Mouse (Mus musculus): ENCODE data around the gene Golm1. TPM values are rescaled to one million over a fixed set of nuclear protein-coding genes. Genes with fewer than 3 reads are reported as not detected.

Gene Golm1
- polyA plus RNA-seq, 1 experiment from 2014 or later: 34.5 TPM

DNA sequence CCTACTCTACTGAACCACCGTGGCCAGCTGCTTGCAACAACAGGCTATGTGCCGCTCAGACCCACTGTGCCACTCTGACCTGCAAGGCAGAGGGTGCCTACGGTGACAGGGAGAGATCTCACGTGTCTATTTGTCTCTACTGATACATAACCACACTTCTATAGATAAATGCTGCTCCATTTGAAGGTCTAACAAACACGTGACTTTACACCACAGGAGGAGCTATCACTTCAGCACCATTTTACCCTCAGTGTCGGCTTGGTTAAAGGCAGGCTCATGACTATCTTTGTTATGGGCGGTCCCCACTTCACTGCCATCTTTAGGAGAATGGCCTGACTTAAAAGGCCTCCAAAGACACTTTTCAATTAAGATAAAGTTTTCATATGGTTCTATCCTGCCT lies 7.0 kb upstream of the Golm1 start:
- 23% methylated on average over 7 of the region's 7 CpGs for WGBS
- H3K9me3 ChIP-seq (ENCODE audit: control insufficient read depth, low read length): no peaks in the 10 kb centered on the region
- no peak overlapping the region for H3K4me2 ChIP-seq (ENCODE audit: low read depth, low read length)

DNA sequence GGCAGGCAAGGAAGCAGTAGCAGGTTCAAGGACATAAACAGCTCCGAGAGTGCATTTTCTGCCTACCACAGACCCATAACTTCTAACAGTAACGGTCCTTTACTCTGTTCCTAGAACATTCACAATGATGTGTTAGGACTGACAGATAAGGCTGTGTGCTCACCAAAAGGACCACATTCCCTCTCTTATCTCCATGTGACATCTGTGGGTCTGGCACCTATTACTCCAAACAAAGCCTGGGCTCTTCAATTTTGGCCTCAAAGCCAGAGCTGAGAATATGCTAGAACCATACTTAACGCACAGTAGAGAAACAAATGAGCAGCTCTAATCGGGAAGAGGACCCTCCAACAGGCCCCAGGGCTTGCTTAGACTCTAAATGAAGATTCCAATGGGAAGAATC lies 4.3 kb upstream of the Golm1 start:
- H3K27me3 ChIP-seq (ENCODE audit: control insufficient read depth, insufficient read depth, low read depth, low read length): no peaks in the 10 kb centered on the region
- 49% methylated on average over 4 of the region's 4 CpGs for WGBS
- no peak overlapping the region for H3K27ac ChIP-seq (ENCODE audit: low read length)
- no peaks in the 10 kb centered on the region for H3K36me3 ChIP-seq (ENCODE audit: control insufficient read depth, insufficient read depth, low read length)
- H3K4me3 ChIP-seq (ENCODE audit: low read length): no peak overlapping the region
- no peak for ATAC-seq (ENCODE audit: low read depth)
- no peaks in the 10 kb centered on the region for H3K4me1 ChIP-seq (replicated peaks; ENCODE audit: control insufficient read depth, insufficient read depth, low read length)
- no peak overlapping the region for H3K4me2 ChIP-seq (ENCODE audit: low read depth, low read length)
- H3K9ac ChIP-seq (ENCODE audit: low read length): no peak overlapping the region
- H3K9me3 ChIP-seq (ENCODE audit: control insufficient read depth, low read length): no peaks in the 10 kb centered on the region

More for the DNA sequence above, 7.0 kb upstream of the Golm1 start:
- Histone ChIP-seq H3K36me3 (ENCODE audit: control insufficient read depth, insufficient read depth, low read length) (no peaks in the 10 kb centered on the region), H3K27ac (ENCODE audit: low read length) (no peak overlapping the region), H3K27me3 (ENCODE audit: control insufficient read depth, insufficient read depth, low read depth, low read length) (no peaks in the 10 kb centered on the region), H3K4me1 (replicated peaks; ENCODE audit: control insufficient read depth, insufficient read depth, low read length) (no peaks in the 10 kb centered on the region), H3K9ac (ENCODE audit: low read length) (no peak overlapping the region), H3K4me3 (ENCODE audit: low read length) (no peak overlapping the region)
- no peak for ATAC-seq (ENCODE audit: low read depth)

DNA sequence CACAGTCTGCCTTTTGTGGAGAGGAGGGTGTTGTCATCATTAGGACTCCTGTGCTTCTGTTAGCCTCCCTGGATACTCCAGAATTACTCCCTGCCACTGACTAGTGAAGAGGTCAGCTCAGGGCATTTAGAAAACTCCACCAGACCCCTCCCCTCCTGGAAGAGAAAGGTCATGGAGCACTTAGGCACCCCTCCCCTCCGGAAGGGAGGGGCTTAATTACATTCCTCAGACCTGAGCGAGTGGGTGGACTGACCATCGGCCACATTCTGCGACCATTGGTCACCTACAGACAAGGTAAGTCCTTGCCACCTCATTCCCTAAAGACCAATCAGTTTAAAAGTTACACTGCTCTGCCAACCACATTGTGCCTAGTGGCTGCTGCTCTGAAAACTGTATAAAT lies 3.7 kb upstream of the Golm1 start:
- WGBS: 34% methylated on average over 4 of the region's 4 CpGs

DNA sequence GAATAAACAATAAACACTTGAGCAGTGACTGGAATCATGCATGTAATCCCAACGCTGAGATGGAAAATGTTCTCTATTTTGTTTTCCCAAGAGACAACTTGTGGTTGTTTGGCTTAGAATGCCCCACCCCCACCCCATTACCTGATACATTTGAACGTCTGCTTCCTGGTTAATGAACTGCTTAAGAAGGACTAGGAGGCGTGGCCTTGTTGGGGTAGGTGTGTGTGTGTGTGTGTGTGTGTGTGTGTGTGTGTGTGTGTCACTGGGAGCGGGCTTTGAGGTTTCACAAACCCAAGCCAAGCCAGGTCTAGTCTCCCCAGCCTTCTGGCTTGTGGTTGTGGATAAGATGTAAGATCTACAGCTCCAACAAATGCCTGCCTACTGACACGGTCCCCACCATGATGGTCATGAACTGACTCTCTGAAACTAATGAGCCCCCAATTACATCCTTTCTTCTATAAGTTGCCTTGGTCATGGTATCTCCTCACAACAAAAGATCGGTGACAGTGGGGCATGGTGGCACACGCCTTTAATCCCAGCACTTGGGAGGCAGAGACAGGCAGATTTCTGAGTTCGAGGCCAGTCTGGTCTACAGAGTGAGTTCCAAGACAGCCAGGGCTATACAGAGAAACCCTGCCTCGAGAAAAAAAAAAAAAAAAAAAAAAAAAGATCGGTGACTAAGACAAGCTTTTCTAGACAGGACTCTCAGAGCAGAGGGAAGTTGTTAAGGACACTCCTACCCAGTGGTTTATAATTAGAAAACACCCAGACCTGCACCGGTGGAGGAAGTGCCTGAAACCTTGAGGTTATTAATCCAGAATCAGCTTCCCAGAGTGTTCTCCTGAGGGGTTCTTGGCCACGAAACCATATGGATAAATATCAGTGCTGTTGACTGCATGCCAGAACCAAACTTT lies 962 bp upstream of the Golm1 start:
- ATAC-seq (ENCODE audit: low read depth): no peak
- Histone ChIP-seq H3K9ac (ENCODE audit: low read length) (no peak overlapping the region), H3K27me3 (ENCODE audit: control insufficient read depth, insufficient read depth, low read depth, low read length) (no peaks in the 10 kb centered on the region), H3K9me3 (ENCODE audit: control insufficient read depth, low read length) (no peaks in the 10 kb centered on the region), H3K27ac (ENCODE audit: low read length) (no peak overlapping the region), H3K36me3 (ENCODE audit: control insufficient read depth, insufficient read depth, low read length) (no peaks in the 10 kb centered on the region), H3K4me2 (ENCODE audit: low read depth, low read length) (no peak overlapping the region; the same call in 1 of the 2 replicates), H3K4me3 (ENCODE audit: low read length) (no peak overlapping the region), H3K4me1 (replicated peaks; ENCODE audit: control insufficient read depth, insufficient read depth, low read length) (peaks cover 8% of the 10 kb centered on the region)
- 61% methylated on average over 12 of the region's 12 CpGs for WGBS

More for the DNA sequence above, 3.7 kb upstream of the Golm1 start:
- no peak overlapping the region for H3K9ac ChIP-seq (ENCODE audit: low read length)
- H3K27me3 ChIP-seq (ENCODE audit: control insufficient read depth, insufficient read depth, low read depth, low read length): no peaks in the 10 kb centered on the region
- no peak for ATAC-seq (ENCODE audit: low read depth)
- H3K9me3 ChIP-seq (ENCODE audit: control insufficient read depth, low read length): no peaks in the 10 kb centered on the region
- peaks cover 2% of the 10 kb centered on the region for H3K4me1 ChIP-seq (replicated peaks; ENCODE audit: control insufficient read depth, insufficient read depth, low read length)
- no peak overlapping the region for H3K27ac ChIP-seq (ENCODE audit: low read length)
- no peak overlapping the region for H3K4me3 ChIP-seq (ENCODE audit: low read length)
- H3K36me3 ChIP-seq (ENCODE audit: control insufficient read depth, insufficient read depth, low read length): no peaks in the 10 kb centered on the region
- H3K4me2 ChIP-seq (ENCODE audit: low read depth, low read length): no peak overlapping the region

DNA sequence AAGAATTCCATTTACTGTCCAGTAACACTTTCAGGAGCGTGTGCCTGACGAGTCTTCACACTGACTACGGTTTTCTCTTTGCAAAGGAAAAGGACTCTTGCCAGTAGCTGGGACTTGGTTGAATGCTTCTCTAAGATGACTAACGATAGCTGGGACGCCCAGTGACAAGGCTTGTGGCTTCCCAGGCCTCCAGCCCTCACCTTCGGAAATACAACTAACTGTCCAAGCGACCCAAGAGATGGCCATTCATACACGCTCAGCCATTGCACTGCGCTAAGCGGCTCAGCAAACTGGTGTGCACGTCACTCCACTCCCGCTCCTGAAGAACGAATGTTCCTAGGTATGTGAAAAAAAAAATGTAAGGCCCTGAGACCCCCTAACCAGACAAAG lies 855 bp downstream of the Golm1 start:
- H3K4me3 ChIP-seq (ENCODE audit: low read length): peak overlapping the region; percentile 58
- ATAC-seq (ENCODE audit: low read depth): no peak
- H3K4me1 ChIP-seq (replicated peaks; ENCODE audit: control insufficient read depth, insufficient read depth, low read length): peaks cover 8% of the 10 kb centered on the region
- H3K9ac ChIP-seq (ENCODE audit: low read length): peak overlapping the region; percentile 67
- H3K27ac ChIP-seq (ENCODE audit: low read length): no peak overlapping the region
- WGBS: 2% methylated on average over 13 of the region's 13 CpGs
- H3K27me3 ChIP-seq (ENCODE audit: control insufficient read depth, insufficient read depth, low read depth, low read length): no peaks in the 10 kb centered on the region
- peak overlapping the region; percentile 69 for H3K4me2 ChIP-seq (ENCODE audit: low read depth, low read length)
- H3K36me3 ChIP-seq (ENCODE audit: control insufficient read depth, insufficient read depth, low read length): no peaks in the 10 kb centered on the region
- no peaks in the 10 kb centered on the region for H3K9me3 ChIP-seq (ENCODE audit: control insufficient read depth, low read length)

DNA sequence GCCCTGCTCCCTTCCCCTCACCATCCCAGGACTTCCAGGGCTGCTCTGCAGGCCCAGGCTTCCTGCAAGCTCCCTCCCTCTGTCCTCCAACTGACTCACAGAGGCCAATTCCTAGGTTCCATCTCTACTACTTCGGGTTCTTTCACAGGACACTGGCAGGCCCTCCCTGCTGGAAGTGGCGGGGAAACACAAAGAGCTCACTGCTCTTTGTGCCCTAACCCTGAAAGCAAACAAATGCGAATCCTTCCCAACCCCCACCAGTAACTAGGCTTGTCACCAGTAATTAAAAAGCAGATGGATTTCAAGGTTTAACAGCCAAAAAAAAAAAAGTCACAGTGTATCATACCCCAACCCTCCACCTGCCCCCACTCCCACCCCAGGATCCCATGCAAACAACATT lies 1.4 kb downstream of the Golm1 start:
- Histone ChIP-seq H3K4me2 (ENCODE audit: low read depth, low read length) (peak overlapping the region; percentile 69), H3K27ac (ENCODE audit: low read length) (no peak overlapping the region), H3K27me3 (ENCODE audit: control insufficient read depth, insufficient read depth, low read depth, low read length) (no peaks in the 10 kb centered on the region), H3K36me3 (ENCODE audit: control insufficient read depth, insufficient read depth, low read length) (no peaks in the 10 kb centered on the region), H3K4me3 (ENCODE audit: low read length) (peak overlapping the region; percentile 58; the same call in 1 of the 2 replicates), H3K9me3 (ENCODE audit: control insufficient read depth, low read length) (no peaks in the 10 kb centered on the region), H3K4me1 (replicated peaks; ENCODE audit: control insufficient read depth, insufficient read depth, low read length) (peaks cover 8% of the 10 kb centered on the region), H3K9ac (ENCODE audit: low read length) (no peak overlapping the region)
- no peak for ATAC-seq (ENCODE audit: low read depth)
- 16% methylated on average over 3 of the region's 3 CpGs for WGBS

DNA sequence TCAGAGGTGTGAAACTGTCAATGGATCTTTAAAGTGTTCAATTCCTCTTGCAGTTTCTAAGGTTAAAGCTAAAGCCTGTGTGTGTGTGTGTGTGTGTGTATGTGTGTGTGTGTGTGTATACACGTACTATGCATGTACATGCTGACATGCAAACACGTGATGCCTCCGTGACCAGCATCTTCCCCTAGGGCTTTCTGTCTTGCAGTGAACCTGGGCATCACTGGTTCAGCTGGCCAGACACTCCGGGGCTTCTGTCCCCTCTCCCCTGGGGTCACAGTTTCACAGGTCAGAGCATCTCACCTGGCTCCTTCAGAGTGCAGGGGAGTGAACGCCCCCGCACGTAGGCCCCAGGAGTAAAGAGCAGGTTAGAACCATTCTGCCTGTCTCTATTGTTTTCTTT lies 2.0 kb downstream of the Golm1 start:
- 70% methylated on average over 7 of the region's 7 CpGs for WGBS

DNA sequence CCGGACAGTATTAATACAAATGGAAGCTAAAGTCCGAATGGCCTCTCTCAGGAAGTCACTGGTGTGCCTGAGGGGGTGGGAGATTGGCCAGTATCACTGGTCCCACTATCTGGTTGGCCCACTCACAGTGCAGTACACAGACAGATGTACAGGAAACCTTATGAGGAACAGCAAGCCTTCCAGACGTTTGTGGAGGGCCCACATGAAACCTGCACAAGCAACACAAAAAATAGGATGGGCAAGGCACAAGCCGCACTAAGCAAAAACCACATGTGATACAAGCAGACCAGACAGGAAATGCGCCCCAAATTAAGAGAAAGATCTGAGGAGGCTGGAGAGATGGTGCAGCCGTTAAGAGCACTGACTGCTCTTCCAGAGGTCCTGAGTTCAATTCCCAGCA lies 3.4 kb downstream of the Golm1 start:
- H3K9ac ChIP-seq (ENCODE audit: low read length): no peak overlapping the region
- H3K4me3 ChIP-seq (ENCODE audit: low read length): no peak overlapping the region
- no peaks in the 10 kb centered on the region for H3K9me3 ChIP-seq (ENCODE audit: control insufficient read depth, low read length)
- peaks cover 15% of the 10 kb centered on the region for H3K4me1 ChIP-seq (replicated peaks; ENCODE audit: control insufficient read depth, insufficient read depth, low read length)
- no peak for ATAC-seq (ENCODE audit: low read depth)
- no peaks in the 10 kb centered on the region for H3K27me3 ChIP-seq (ENCODE audit: control insufficient read depth, insufficient read depth, low read depth, low read length)
- no peak overlapping the region for H3K4me2 ChIP-seq (ENCODE audit: low read depth, low read length)
- no peak overlapping the region for H3K27ac ChIP-seq (ENCODE audit: low read length)
- WGBS: 63% methylated on average over 6 of the region's 6 CpGs
- H3K36me3 ChIP-seq (ENCODE audit: control insufficient read depth, insufficient read depth, low read length): no peaks in the 10 kb centered on the region

More for the DNA sequence above, 2.0 kb downstream of the Golm1 start:
- H3K9ac ChIP-seq (ENCODE audit: low read length): no peak overlapping the region
- H3K36me3 ChIP-seq (ENCODE audit: control insufficient read depth, insufficient read depth, low read length): no peaks in the 10 kb centered on the region
- no peak overlapping the region for H3K27ac ChIP-seq (ENCODE audit: low read length)
- peaks cover 10% of the 10 kb centered on the region for H3K4me1 ChIP-seq (replicated peaks; ENCODE audit: control insufficient read depth, insufficient read depth, low read length)
- H3K4me2 ChIP-seq (ENCODE audit: low read depth, low read length): no peak overlapping the region
- no peak for ATAC-seq (ENCODE audit: low read depth)
- no peaks in the 10 kb centered on the region for H3K9me3 ChIP-seq (ENCODE audit: control insufficient read depth, low read length)
- no peak overlapping the region for H3K4me3 ChIP-seq (ENCODE audit: low read length)
- no peaks in the 10 kb centered on the region for H3K27me3 ChIP-seq (ENCODE audit: control insufficient read depth, insufficient read depth, low read depth, low read length)

DNA sequence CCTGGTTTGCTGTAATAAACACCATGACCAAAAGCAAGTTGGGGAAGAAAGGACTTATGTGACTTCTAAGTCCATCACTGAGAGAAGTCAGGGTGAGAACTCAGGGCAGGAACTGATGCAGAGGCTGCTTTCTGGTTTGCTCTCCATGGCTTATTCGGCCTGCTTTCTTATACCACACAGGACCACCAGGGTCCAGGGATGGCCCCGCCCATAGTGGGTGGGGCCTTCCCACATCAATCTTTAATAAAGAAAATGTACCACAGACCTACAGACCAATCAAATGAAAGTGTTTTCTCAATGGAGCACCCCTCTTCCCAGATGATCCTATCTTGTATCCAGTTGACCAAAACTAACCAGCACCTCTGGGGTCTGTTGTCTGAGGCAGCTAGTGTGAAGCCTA lies 4.1 kb downstream of the Golm1 start:
- Histone ChIP-seq H3K4me3 (ENCODE audit: low read length) (no peak overlapping the region), H3K9me3 (ENCODE audit: control insufficient read depth, low read length) (no peaks in the 10 kb centered on the region), H3K4me1 (replicated peaks; ENCODE audit: control insufficient read depth, insufficient read depth, low read length) (peaks cover 15% of the 10 kb centered on the region), H3K4me2 (ENCODE audit: low read depth, low read length) (no peak overlapping the region), H3K9ac (ENCODE audit: low read length) (no peak overlapping the region), H3K27me3 (ENCODE audit: control insufficient read depth, insufficient read depth, low read depth, low read length) (no peaks in the 10 kb centered on the region), H3K36me3 (ENCODE audit: control insufficient read depth, insufficient read depth, low read length) (no peaks in the 10 kb centered on the region), H3K27ac (ENCODE audit: low read length) (no peak overlapping the region)
- ATAC-seq (ENCODE audit: low read depth): no peak
- 81% methylated on average over 2 of the region's 2 CpGs for WGBS

Measured in lung, embryonic 16.5 days (tissue).